ENCODE assay signal across 7 mouse cellular contexts in the genomic region with DNA sequence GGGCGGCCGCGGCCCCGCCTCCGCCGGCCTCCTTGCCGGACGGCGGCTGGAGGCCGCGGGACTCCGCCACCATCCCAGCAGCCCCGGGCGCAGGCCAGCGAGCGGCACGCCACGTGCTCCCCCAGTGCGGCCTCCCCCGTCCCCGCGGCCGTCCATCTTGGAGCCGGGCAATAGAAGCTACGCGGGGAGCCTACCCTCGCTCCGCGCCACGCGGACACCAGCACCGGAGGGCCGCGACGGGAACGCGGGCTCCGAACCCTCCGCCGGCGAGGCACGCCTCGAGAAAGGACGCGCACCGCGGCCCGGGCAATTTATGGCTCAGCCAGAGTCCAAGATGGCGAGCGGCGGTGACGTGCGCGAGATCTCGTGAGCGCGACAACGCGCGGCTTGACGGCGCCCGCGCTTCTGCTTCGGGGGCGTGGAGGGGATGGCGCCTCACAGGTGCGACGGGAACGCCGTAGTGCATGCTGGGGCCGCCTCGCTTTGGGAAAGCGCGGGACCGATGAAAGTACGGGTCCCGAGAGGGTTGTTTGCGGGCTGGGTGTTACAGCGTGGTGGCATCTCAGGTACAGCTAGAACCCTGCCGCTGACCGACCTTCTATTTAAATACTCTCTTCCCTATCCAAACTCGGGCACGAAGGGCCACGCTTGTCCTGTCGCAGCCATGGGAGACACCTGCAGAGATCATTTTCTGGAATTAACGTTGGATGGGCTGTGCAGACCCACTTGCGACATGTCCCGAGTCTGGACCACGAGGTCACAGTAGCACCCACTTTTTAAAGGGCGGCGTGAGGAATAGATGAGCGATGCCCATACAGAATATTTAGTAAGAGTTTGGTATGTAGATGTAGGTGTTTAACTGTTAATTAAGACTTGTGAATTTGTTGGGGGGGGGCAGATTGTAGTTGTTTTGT. TPM values are rescaled to one million over a fixed set of nuclear protein-coding genes. Genes with fewer than 3 reads are reported as not detected.
A peak's percentile ranks its signal among the peaks of the same experiment; 100 is the strongest.
DNase-seq lines count a peak whose midpoint lies in the region; ATAC-seq and TF ChIP-seq lines count a peak whose summit lies in the region.

A gene (plus strand): TSS at position 157 of the 914 bp plus-strand sequence.
A gene (minus strand): TSS at position 400 of the 914 bp plus-strand sequence.

- peak; percentile 95 for ATAC-seq in embryonic facial prominence, embryonic 11.5 days (replicated peaks; ENCODE audit: insufficient number of reproducible peaks, low FRiP score, low TSS enrichment, low read depth)
- ATAC-seq in limb, embryonic 12.5 days (ENCODE audit: insufficient number of reproducible peaks, insufficient read depth, low FRiP score, low TSS enrichment, low read depth): peak; percentile 98
- peak; percentile 98 for ATAC-seq in midbrain, embryonic 15.5 days (replicated peaks)

- no peaks in the 10 kb centered on the region for H3K9me3 ChIP-seq in embryonic facial prominence, embryonic 11.5 days (replicated peaks; ENCODE audit: control insufficient read depth, low read length)
- H3K9me3 ChIP-seq in limb, embryonic 12.5 days: no peaks in the 10 kb centered on the region
- no peaks in the 10 kb centered on the region for H3K9me3 ChIP-seq in midbrain, embryonic 15.5 days

- peak within 1 kb of the TSS; percentile 96 for H3K9ac ChIP-seq in embryonic facial prominence, embryonic 11.5 days (replicated peaks; ENCODE audit: low read length)
- H3K9ac ChIP-seq in limb, embryonic 12.5 days (replicated peaks): peak within 1 kb of the TSS; percentile 98
- H3K9ac ChIP-seq in midbrain, embryonic 15.5 days: peak within 1 kb of the TSS; percentile 95

- peak within 1 kb of the TSS; percentile 82 for H3K4me3 ChIP-seq in embryonic facial prominence, embryonic 11.5 days (ENCODE audit: low read depth, low read length)
- H3K4me3 ChIP-seq in limb, embryonic 12.5 days (replicated peaks): peak within 1 kb of the TSS; percentile 90
- peak within 1 kb of the TSS; percentile 81 for H3K4me3 ChIP-seq in midbrain, embryonic 15.5 days
- H3K4me3 ChIP-seq in spleen, adult 2 months (ENCODE audit: extremely low read depth, insufficient read depth, insufficient read length): peak within 1 kb of the TSS; percentile 98

- H3K4me1 ChIP-seq in embryonic facial prominence, embryonic 11.5 days (ENCODE audit: control insufficient read depth, insufficient read depth, low read length): no peaks in the 10 kb centered on the region
- peaks cover 36% of the 10 kb centered on the region for H3K4me1 ChIP-seq in limb, embryonic 12.5 days (replicated peaks)
- peaks cover 23% of the 10 kb centered on the region for H3K4me1 ChIP-seq in midbrain, embryonic 15.5 days
- peaks cover 4% of the 10 kb centered on the region; the same call in 1 of the 2 replicates for H3K4me1 ChIP-seq in spleen, adult 2 months (ENCODE audit: control insufficient read depth, insufficient read depth, insufficient read length)

- TF ChIP-seq POLR2A in spleen, adult 2 months (IDR thresholded peaks at IDR 0.05; ENCODE audit: low read depth, low read length): peak; percentile 93

- no peaks in the 10 kb centered on the region for H3K27me3 ChIP-seq in embryonic facial prominence, embryonic 11.5 days (ENCODE audit: control insufficient read depth, insufficient read depth, low read length)
- no peaks in the 10 kb centered on the region for H3K27me3 ChIP-seq in limb, embryonic 12.5 days
- no peaks in the 10 kb centered on the region for H3K27me3 ChIP-seq in midbrain, embryonic 15.5 days (replicated peaks)
- no peaks in the 10 kb centered on the region for H3K27me3 ChIP-seq in spleen, adult 2 months (ENCODE audit: control insufficient read depth, insufficient read depth, low read length)

- H3K27ac ChIP-seq in embryonic facial prominence, embryonic 11.5 days (replicated peaks; ENCODE audit: low read depth, low read length): peak within 1 kb of the TSS; percentile 86
- H3K27ac ChIP-seq in limb, embryonic 12.5 days: peak within 1 kb of the TSS; percentile 96
- H3K27ac ChIP-seq in midbrain, embryonic 15.5 days: peak within 1 kb of the TSS; percentile 94
- peak within 1 kb of the TSS; percentile 99 for H3K27ac ChIP-seq in spleen, adult 2 months (ENCODE audit: insufficient read depth, low read length)

- DNase-seq in adrenal gland, postnatal 14 days: peak; percentile 95
- DNase-seq in embryonic facial prominence, embryonic 11.5 days (ENCODE audit: low spot score): peak; percentile 97
- peak; percentile 99 for DNase-seq in heart, adult 11 months
- DNase-seq in kidney, adult 18-20 months: peak; percentile 97
- DNase-seq in spleen, adult 2 months (ENCODE audit: low read depth in 1 of 2, low spot score in 2 of 2): peak; percentile 83 to 90

- no peaks in the 10 kb centered on the region for H3K36me3 ChIP-seq in embryonic facial prominence, embryonic 11.5 days (replicated peaks; ENCODE audit: control insufficient read depth, insufficient read depth, low read depth, low read length)
- no peaks in the 10 kb centered on the region; the same call in 1 of the 2 replicates for H3K36me3 ChIP-seq in limb, embryonic 12.5 days
- no peaks in the 10 kb centered on the region for H3K36me3 ChIP-seq in midbrain, embryonic 15.5 days (replicated peaks)
- peaks cover 6% of the 10 kb centered on the region for H3K36me3 ChIP-seq in spleen, adult 2 months (ENCODE audit: control insufficient read depth, insufficient read depth, low read length)

- TF ChIP-seq CTCF in spleen, adult 2 months (IDR thresholded peaks at IDR 0.05; ENCODE audit: extremely low read depth, insufficient read depth, insufficient read length, insufficient replicate concordance): no peak

- H3K4me2 ChIP-seq in embryonic facial prominence, embryonic 11.5 days (ENCODE audit: low read depth, low read length): peak within 1 kb of the TSS; percentile 72
- peak within 1 kb of the TSS; percentile 72 for H3K4me2 ChIP-seq in limb, embryonic 12.5 days
- peak within 1 kb of the TSS; percentile 70 for H3K4me2 ChIP-seq in midbrain, embryonic 15.5 days

- WGBS in embryonic facial prominence, embryonic 11.5 days: under 1% methylated on average over 92 of the region's 93 CpGs
- 1% methylated on average over 92 of the region's 93 CpGs for WGBS in limb, embryonic 12.5 days
- WGBS in midbrain, embryonic 15.5 days: under 1% methylated on average over 81 of the region's 93 CpGs
- under 1% methylated on average over 91 of the region's 93 CpGs for WGBS in spleen, adult 2 months

RNA-seq across cellular contexts. Expression of the first gene that starts in this region (rescaled TPM):
- 14.6 and 16.3 TPM in 2 replicates for total RNA-seq in adrenal gland, postnatal 14 days (2021)
- polyA plus RNA-seq in embryonic facial prominence, embryonic 11.5 days (2014; fragmentation: Nextera tagmentation; extraction: Ambion mirVana): 19.4 and 20.1 TPM in 2 replicates
- polyA plus RNA-seq in limb, embryonic 12.5 days (2016; fragmentation: Nextera tagmentation; extraction: Ambion mirVana): 20.3 and 21.7 TPM in 2 replicates
- polyA plus RNA-seq in midbrain, embryonic 15.5 days (2015; fragmentation: Nextera tagmentation; extraction: Ambion mirVana): 11.5 and 12.3 TPM in 2 replicates
- 2.0 and 2.1 TPM in 2 replicates for polyA plus RNA-seq in spleen, adult 2 months (2012; rRNA removed)

RNA-seq across cellular contexts. Expression of the second gene that starts in this region (rescaled TPM):
- total RNA-seq in adrenal gland, postnatal 14 days (2021): 96.5 and 114 TPM in 2 replicates
- 145 and 148 TPM in 2 replicates for polyA plus RNA-seq in embryonic facial prominence, embryonic 11.5 days (2014; fragmentation: Nextera tagmentation; extraction: Ambion mirVana)
- polyA plus RNA-seq in limb, embryonic 12.5 days (2016; fragmentation: Nextera tagmentation; extraction: Ambion mirVana): 139 and 145 TPM in 2 replicates
- 62.0 and 62.8 TPM in 2 replicates for polyA plus RNA-seq in midbrain, embryonic 15.5 days (2015; fragmentation: Nextera tagmentation; extraction: Ambion mirVana)
- polyA plus RNA-seq in spleen, adult 2 months (2012; rRNA removed): 80.2 and 100 TPM in 2 replicates

Comparison
In these comparisons a context has a peak if more than half of its experiments do, and no peak if none do; other contexts are left out.
1. Peak in every context shown above with its lines: DNase-seq, ATAC-seq, H3K4me3 ChIP-seq and H3K27ac ChIP-seq.